Mouse (Mus musculus) urinary bladder, adult 2 months (tissue): ENCODE data around the gene L2hgdh. TPM values are rescaled to one million over a fixed set of nuclear protein-coding genes. Genes with fewer than 3 reads are reported as not detected.
"Not testable (repeated sequence)": the region's sequence is repeated elsewhere in the genome, so short reads cannot be mapped to it uniquely, and the experiment has no call there.

Source experiments
- DNase-seq: peaks from one replicate; pipeline ENCODE4 v3.0.0; 2022; ENCODE audit warnings: low spot score
- polyA plus RNA-seq: library from polyadenylated mRNA; depleted of rRNA; stranded (reverse); fragments of >200 nt; gene quantifications from 2 replicates; pipeline ENCODE4 v1.2.3, GENCODE M21; 2012; rRNA removed

L2hgdh gene
- polyA plus RNA-seq, 1 experiment: 11.9 TPM

- no peak for DNase-seq
Measured at GRCm38 (mm10) chr12:69674176-69674575, 50.5 kb downstream of the L2hgdh start.

GRCm38 (mm10) chr12:69666721-69667120 is 58.0 kb downstream of the L2hgdh start:
- DNase-seq: no peak

- DNase-seq: no peak
Measured at GRCm38 (mm10) chr12:69661658-69662057, 63.0 kb downstream of the L2hgdh start.

DNA sequence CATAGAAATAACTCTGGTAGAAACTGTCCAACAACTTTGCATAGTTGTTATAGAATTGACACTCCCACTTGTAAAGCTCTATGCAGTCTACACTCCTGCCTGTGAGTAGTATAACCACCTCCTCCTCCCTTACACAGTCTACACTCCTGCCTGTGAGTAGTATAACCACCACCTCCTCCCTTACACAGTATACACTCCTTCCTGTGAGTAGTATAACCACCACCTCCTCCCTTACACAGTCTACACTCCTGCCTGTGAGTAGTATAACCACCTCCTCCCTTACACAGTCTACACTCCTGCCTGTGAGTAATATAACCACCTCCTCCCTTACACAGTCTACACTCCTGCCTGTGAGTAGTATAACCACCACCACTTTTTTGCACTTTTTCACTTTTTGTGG is 70.7 kb downstream of the L2hgdh start:
- DNase-seq: not testable (repeated sequence)

DNA sequence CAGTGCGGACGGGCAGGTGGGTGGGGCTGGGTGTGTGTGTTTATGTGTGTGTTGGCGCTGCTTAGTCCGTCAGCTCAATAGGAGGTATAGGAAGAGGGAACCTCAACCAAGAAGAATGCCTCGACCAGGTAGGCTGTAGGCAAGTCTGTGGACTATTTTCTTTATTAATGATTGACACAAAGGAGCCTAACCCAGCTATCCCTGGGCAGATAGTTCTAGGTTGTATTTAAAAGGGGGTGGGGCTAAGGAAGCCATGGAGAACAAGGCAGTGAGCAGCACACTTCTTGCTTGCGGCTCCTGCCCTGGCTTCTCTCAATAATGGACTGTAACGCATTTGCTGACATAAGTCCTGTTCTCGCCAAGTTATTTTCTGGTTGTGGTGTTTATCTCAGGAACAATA is 75.2 kb downstream of the L2hgdh start:
- DNase-seq: no peak

- no peak for DNase-seq
Measured at GRCm38 (mm10) chr12:69645821-69646616, 78.7 kb downstream of the L2hgdh start.

- no peak for DNase-seq
Measured at GRCm38 (mm10) chr12:69644877-69645276, 79.8 kb downstream of the L2hgdh start.

DNA sequence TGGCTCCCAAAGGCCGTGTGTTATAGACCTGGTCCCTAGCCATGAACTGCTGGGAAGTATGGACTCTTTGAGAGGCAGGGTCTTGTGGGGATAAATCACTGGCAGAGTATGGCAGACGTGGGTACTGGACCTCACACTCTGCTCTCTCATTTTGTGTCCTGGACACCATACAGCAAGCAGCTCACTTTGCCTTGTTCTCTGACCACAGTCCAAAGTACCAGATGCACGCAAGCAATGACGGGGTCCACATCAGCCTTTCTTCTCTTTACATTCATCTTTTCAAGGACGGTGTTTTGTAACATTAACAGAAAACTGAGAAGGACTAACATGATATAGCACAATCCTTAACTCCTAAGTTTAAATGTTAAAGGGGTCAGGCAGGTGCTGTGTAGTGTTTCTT is 81.8 kb downstream of the L2hgdh start:
- DNase-seq: no peak

Other genes starting within 250 kb of the L2hgdh start
- 9.4 and 9.8 TPM in 2 replicates for gene Vcpkmt, start 141.8 kb downstream of the L2hgdh start, polyA plus RNA-seq
- 27.8 and 30.3 TPM in 2 replicates for gene Sos2, start 43.0 kb downstream of the L2hgdh start, polyA plus RNA-seq
- gene Atp5s, start 77 bp upstream of the L2hgdh start, polyA plus RNA-seq: 20.0 and 30.4 TPM in 2 replicates
- gene Cdkl1, start 66.4 kb upstream of the L2hgdh start, polyA plus RNA-seq: 5.4 and 11.1 TPM in 2 replicates
- 6.8 and 9.1 TPM in 2 replicates for gene Atl1, start 167.7 kb upstream of the L2hgdh start, polyA plus RNA-seq
- gene Map4k5, start 168.3 kb upstream of the L2hgdh start, polyA plus RNA-seq: 23.3 and 29.0 TPM in 2 replicates